Mouse (Mus musculus): Measurements from ENCODE around the gene Asb11.

The Asb11 gene

GRCm38 (mm10) chrX:164441306-164441705 lies 4.5 kb downstream of the Asb11 start:
- no peak for DNase-seq (ENCODE audit: low spot score in 2 of 2)

- DNase-seq (ENCODE audit: low spot score in 2 of 2): no peak
Measured at GRCm38 (mm10) chrX:164445601-164446000, 8.8 kb downstream of the Asb11 start.

DNA sequence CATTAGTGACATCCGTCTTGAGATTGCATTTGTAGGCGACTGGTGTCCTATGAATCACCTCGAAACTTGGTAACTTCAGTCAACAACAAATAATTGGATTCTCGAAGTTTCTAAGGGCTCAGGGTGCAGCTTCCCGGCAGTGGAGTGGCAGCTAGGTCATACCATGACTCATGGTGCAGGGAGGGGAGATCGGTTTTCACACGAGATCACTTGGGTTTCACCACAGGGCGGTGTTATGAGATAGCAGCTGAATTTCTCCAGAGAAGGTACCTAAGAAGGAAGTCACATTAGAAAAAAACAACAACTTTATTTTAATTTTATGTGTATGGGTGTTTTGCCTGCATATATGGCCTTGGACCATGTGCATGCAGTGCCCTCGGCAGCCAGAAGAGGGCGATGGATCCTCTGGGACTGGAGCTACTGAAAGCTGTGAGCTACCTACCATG lies 9.3 kb downstream of the Asb11 start:
- peak; percentile 20 to 66 for DNase-seq (ENCODE audit: low spot score in 2 of 2)

DNA sequence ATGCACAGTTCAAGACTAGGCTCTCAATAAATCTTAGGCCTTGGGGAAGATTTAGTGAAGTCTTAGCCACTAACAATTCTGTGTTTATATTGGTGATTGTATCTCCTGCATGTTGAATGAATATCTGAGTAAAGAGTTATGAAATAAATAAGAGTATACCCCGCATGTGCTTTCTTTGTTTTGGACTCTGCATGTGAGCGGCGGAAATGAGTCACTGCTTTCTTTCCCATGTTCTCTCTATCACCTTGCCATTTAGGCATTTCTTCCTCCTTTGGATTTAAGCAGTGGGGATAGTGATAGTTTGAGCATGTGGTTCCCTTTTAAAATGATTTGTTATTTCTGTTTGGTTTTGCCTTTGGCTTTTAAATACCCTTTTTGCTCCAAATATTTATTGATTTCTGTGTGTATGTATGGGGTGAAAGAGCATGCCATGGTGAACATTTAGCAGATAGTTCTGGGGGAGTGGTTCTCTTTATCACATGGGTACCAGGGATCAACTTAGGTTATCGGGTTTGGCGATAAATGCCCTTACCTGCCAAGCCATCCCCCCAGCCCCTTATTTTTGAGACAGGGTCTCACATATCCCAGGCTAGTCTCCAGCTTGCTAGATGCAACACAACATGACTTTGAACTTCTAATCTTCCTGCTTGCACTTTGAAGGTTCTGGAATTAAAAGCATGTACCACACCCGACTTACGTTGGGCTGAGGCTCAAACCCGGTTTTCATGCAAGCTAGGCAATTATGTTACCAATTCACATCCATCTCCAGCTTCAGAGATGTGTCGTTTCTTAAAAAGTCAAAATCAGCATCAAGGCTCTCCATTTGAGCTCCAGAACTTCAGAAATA lies 10.3 kb downstream of the Asb11 start:
- no peak for DNase-seq (ENCODE audit: low spot score in 2 of 2)

DNA sequence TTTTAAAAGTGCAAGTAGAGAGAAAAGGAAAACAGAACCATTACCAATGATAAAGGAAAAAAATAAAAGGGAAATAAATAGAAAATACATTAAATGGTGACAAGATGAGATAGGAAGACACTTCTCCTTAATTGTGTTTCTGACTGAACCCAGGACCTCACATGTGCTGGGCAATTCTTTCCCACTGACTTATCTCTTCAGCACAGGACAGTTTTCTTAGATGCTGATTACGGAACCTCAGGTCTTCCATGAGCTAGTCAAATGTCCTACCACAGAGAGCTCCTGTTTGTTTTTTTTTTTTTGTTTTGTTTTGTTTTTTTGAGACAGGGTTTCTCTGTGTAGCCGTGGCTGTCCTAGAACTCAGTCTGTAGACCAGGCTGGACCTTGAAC lies 10.9 kb downstream of the Asb11 start:
- no peak for DNase-seq (ENCODE audit: low spot score in 2 of 2)

GRCm38 (mm10) chrX:164449201-164449600 lies 12.4 kb downstream of the Asb11 start:
- DNase-seq (ENCODE audit: low spot score in 2 of 2): no peak

GRCm38 (mm10) chrX:164459205-164459878 lies 22.5 kb downstream of the Asb11 start:
- DNase-seq (ENCODE audit: low spot score in 2 of 2): no peak

- DNase-seq (ENCODE audit: low spot score in 2 of 2): no peak
Measured at GRCm38 (mm10) chrX:164502258-164502657, 65.5 kb downstream of the Asb11 start.

DNA sequence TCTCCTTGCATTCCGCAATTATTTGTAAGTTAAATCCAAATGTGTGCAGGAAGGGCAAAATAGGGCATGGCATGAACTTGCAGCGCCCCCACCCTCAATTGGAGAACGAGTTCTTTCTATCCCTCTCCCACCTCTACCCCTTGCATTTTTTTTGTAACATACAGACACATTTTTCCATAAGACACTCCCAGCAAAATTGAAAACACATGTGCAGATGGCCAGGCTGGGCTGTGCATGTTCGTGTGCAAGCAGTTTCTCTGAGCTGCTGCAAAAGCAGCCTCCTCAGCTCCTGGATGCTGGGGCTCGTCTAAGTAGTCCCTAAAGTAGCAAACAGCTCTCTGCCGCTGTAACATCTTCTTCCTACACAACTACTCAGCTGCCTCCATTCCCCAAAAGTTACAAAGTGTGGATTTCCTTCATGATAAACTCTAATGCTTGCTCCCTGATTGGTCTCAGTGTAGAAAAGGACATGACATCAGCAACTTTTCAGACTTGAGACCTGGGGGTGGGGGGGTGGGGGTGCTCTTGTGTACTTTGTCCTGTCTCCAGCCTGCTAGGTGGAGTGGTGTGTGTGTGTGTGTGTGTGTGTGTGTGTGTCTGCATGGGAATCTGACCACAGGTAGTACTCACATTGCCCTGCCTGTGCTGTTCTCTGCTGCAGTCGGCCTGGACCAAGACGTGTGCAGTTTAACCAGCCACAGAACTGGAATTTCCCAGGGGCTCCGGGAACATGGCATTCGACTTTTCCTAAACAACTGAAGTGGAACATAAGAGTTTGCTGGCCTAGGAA lies 69.1 kb downstream of the Asb11 start, which contains the start of gene Asb9:
TSS of gene Asb9 (plus strand) at position 619 of the 790 bp plus-strand sequence.
- DNase-seq (ENCODE audit: low spot score in 2 of 2): no peak

GRCm38 (mm10) chrX:164507068-164507467 lies 70.3 kb downstream of the Asb11 start:
- DNase-seq (ENCODE audit: low spot score in 2 of 2): no peak

DNA sequence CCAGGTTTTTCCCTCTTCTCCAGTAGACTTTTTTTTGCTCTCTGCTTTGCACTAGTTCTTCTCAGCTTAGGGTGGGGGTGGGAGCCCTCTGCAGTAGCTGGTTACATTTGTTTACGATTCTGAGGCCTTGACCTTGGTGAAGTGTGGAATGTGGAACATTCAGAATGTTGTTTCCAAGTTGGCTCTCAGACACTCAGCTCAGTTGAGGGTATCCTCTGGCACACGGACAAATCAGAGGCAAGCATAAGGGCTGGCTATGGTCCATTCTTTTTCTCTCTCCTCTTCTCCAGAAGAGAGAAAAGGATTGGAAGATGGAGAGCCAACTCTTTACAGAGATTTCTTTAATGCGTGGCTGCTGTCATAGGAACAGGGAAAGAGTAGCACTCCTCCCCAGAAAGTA lies 71.9 kb downstream of the Asb11 start:
- DNase-seq (ENCODE audit: low spot score in 2 of 2): no peak
